Mouse (Mus musculus): Measurements from ENCODE around the gene Acsbg1. TPM values are rescaled to one million over a fixed set of nuclear protein-coding genes. Genes with fewer than 3 reads are reported as not detected.
"Not testable (repeated sequence)": the region's sequence is repeated elsewhere in the genome, so short reads cannot be mapped to it uniquely, and the experiment has no call there.

Gene Acsbg1
- total RNA-seq, 2 experiments from 2014 or later: 0.35 to 0.36 TPM

GRCm38 (mm10) chr9:54604886-54605285 lies 56.8 kb downstream of the Acsbg1 start:
- peak; percentile 43 to 77 for DNase-seq

- DNase-seq: peak; percentile 11 to 17
Measured at GRCm38 (mm10) chr9:54604131-54604654, 57.5 kb downstream of the Acsbg1 start.

- DNase-seq: no peak
Measured at GRCm38 (mm10) chr9:54602916-54603315, 58.8 kb downstream of the Acsbg1 start.

- no peak for DNase-seq
Measured at GRCm38 (mm10) chr9:54602386-54602785, 59.3 kb downstream of the Acsbg1 start.

GRCm38 (mm10) chr9:54596752-54597465 lies 64.8 kb downstream of the Acsbg1 start:
- DNase-seq: peak; percentile 44 to 59

- not testable (repeated sequence) for DNase-seq
Measured at GRCm38 (mm10) chr9:54593652-54594051, 68.0 kb downstream of the Acsbg1 start.

GRCm38 (mm10) chr9:54587863-54588262 lies 73.8 kb downstream of the Acsbg1 start:
- no peak for DNase-seq

GRCm38 (mm10) chr9:54586199-54587061 lies 75.2 kb downstream of the Acsbg1 start, which contains the start of gene Idh3a:
Gene Idh3a (plus strand): TSS chr9:54586334.
- peak; percentile 98 to 99 for DNase-seq

GRCm38 (mm10) chr9:54585839-54586198 lies 75.9 kb downstream of the Acsbg1 start:
- DNase-seq: no peak

GRCm38 (mm10) chr9:54584127-54584526 lies 77.5 kb downstream of the Acsbg1 start:
- not testable (repeated sequence) for DNase-seq

GRCm38 (mm10) chr9:54583712-54584111 lies 78.0 kb downstream of the Acsbg1 start:
- DNase-seq: no peak

- no peak for DNase-seq
Measured at GRCm38 (mm10) chr9:54571130-54571839, 90.4 kb downstream of the Acsbg1 start.

GRCm38 (mm10) chr9:54568732-54569131 lies 92.9 kb downstream of the Acsbg1 start:
- no peak for DNase-seq

- no peak for DNase-seq
Measured at GRCm38 (mm10) chr9:54566958-54567357, 94.7 kb downstream of the Acsbg1 start.

- DNase-seq: no peak
Measured at GRCm38 (mm10) chr9:54560831-54561601, 100.7 kb downstream of the Acsbg1 start.

- DNase-seq: peak; percentile 82 to 91
Measured at GRCm38 (mm10) chr9:54559771-54560471, 101.7 kb downstream of the Acsbg1 start, which contains the start of gene Cib2. Gene Cib2 (minus strand): TSS chr9:54560218.

- no peak for DNase-seq
Measured at GRCm38 (mm10) chr9:54558731-54559130, 102.9 kb downstream of the Acsbg1 start.

GRCm38 (mm10) chr9:54555044-54555443 lies 106.6 kb downstream of the Acsbg1 start:
- peak in 1 of 2 experiments; percentile 14 for DNase-seq
